Mouse (Mus musculus) lung, embryonic 16.5 days (tissue): Measurements from ENCODE around the gene Inha. TPM values are rescaled to one million over a fixed set of nuclear protein-coding genes. Genes with fewer than 3 reads are reported as not detected.

Experiments
- ATAC-seq: fragments of 200-750 bp; cut with Nextera tagmentation; 2 replicates; pipeline ENCODE4 v1.8.0; 2017; ENCODE audit warnings: low read depth, mild to moderate bottlenecking, moderate library complexity
- H3K27ac ChIP-seq: fragments of 300-500 bp; sonication (generic); 2 replicates; pipeline ENCODE4 v1.5.1; 2014; ENCODE audit warnings: mild to moderate bottlenecking, control low read depth, low read length
- H3K27me3 ChIP-seq: fragments of 300-500 bp; sonication (generic); 2 replicates; pipeline ENCODE4 v1.6.1; 2014; ENCODE audit warnings: low read depth, low read length, mixed read lengths; ENCODE audit not compliant: control insufficient read depth, insufficient read depth
- H3K36me3 ChIP-seq: fragments of 300-500 bp; sonication (generic); 2 replicates; pipeline ENCODE4 v1.6.1; 2014; ENCODE audit warnings: low read length; ENCODE audit not compliant: control insufficient read depth, insufficient read depth
- H3K4me1 ChIP-seq: fragments of 300-500 bp; sonication (generic); replicated peaks from 2 replicates; pipeline ENCODE4 v1.6.1; 2014; ENCODE audit warnings: low read length, mixed read lengths; ENCODE audit not compliant: control insufficient read depth, insufficient read depth
- H3K4me2 ChIP-seq: fragments of 300-500 bp; sonication (generic); 2 replicates; pipeline ENCODE4 v1.6.1; 2014; ENCODE audit warnings: low read depth, low read length, control low read depth
- H3K4me3 ChIP-seq: fragments of 300-500 bp; sonication (generic); 2 replicates; pipeline ENCODE4 v1.5.1; 2014; ENCODE audit warnings: mild to moderate bottlenecking, low read length, control low read depth
- H3K9ac ChIP-seq: fragments of 300-500 bp; sonication (generic); 2 replicates; pipeline ENCODE4 v1.6.1; 2014; ENCODE audit warnings: low read length, control low read depth
- H3K9me3 ChIP-seq: fragments of 300-500 bp; sonication (generic); 2 replicates; pipeline ENCODE4 v1.6.1; 2016; ENCODE audit warnings: low read length; ENCODE audit not compliant: control insufficient read depth
- WGBS: fragments of 180-500 bp; shearing (Covaris S2); extraction: QIAGEN DNeasy Blood & Tissue Kit; methylation state at CpG from one replicate; pipeline ENCODE4 v1.1.7; 2014; 5-methylcytosine and 5-hydroxymethylcytosine counted together
- polyA plus RNA-seq: library from polyadenylated mRNA; unstranded; fragments of >200 nt; fragmentation: Nextera tagmentation; extraction: Ambion mirVana; gene quantifications from 2 replicates; pipeline ENCODE4 v1.2.1, GENCODE M21; 2015

Inha gene
- polyA plus RNA-seq, 1 experiment from 2014 or later = 3.8 TPM

DNA sequence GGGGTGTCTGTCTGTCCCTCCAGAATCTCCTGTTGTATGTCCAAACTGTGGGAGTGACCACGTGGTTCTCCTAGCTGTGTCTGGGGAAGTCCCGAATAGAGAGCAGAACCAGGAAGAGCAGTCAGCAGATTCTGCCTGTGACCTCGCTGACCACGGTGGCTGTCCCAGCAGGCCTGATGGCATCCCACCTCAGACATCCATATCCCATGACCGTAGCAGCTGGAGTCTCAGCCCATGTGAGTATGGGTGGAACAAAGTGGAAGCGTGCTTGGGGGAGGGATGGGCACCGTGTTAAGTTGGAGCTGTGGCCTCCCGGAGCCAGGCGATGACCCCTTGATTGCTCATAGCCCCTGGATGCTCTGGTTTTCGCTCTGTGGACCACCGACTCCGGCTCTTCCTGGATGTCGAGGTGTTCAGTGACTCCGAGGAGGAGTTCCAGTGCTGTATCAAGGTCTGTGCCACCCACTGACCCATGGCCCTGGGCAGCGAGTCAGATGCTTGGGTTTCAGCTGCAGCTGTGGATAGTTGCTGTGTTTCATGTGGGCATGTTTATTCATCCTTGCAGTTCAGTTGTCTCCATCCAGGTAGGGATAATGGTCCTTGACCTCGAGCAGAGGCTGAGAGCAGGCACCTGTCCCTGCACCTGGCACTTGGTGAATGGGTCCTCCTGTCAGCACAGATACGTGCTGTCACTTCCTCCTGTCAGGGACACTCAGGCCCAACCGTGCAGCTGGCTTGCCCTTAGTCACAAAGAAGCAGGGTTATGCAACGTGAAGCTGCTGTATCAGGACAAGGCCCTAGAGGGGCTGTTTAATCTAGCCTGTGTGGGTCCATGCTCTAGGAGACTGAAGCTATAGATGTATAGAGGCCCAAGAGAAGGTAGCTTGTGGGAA is 25.6 kb downstream of the Inha start:
- ATAC-seq = no peak
- no peak overlapping the region for H3K27ac ChIP-seq

DNA sequence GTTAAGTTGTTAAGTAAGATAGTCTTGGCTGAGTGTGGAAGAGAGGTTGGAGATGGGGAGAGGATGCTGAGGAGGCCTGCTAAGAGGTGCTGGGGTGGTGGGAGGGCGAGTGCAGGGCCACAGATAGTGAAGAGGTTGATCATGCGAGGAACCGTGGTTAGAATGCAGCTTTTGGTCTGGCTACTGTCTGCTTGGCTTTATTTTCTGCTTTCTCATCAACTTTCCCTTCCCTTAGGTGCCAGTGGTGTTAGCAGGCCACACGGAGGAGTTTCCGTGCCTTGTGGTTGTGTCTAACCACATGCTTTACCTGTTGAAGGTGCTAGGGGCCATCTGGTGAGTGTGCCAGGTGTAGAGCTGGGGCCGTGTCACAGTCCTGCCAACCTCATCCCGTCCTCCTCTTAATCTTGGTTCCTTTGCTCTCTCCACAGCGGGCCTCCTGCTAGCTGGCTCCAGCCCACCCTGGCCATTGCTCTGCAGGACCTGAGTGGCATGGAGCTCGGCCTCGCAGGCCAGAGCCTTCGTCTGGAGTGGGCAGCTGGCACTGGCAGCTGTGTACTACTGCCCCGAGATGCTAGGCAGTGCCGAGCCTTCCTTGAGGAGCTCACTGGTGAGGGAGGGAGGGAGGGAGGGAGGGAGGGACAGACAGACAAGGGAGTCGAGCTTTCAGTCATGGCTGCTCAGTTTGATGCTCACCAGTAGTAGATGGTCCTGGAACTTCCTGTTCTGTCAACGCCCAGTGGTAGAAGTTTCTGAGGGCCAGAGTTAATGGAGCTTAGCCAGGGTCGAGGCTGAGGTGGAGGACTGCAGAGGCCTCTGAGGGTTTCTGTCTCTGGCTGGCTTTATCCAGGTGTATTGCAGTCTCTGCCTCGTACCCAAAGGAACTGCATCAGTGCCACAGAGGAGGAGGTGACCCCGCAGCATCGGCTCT is 26.7 kb downstream of the Inha start:
- Histone ChIP-seq H3K9ac (no peak overlapping the region), H3K27me3 (no peaks in the 10 kb centered on the region), H3K36me3 (peaks cover 24% of the 10 kb centered on the region), H3K27ac (no peak overlapping the region), H3K4me1 (no peaks in the 10 kb centered on the region), H3K4me3 (no peak overlapping the region), H3K4me2 (no peak overlapping the region), H3K9me3 (no peaks in the 10 kb centered on the region)
- ATAC-seq = no peak
- 89% methylated on average over 19 of the region's 19 CpGs for WGBS

More for the DNA sequence above, 25.6 kb downstream of the Inha start:
- Histone ChIP-seq H3K4me3 (no peak overlapping the region), H3K4me2 (no peak overlapping the region), H3K36me3 (peaks cover 24% of the 10 kb centered on the region), H3K9me3 (no peaks in the 10 kb centered on the region), H3K4me1 (no peaks in the 10 kb centered on the region), H3K9ac (no peak overlapping the region), H3K27me3 (no peaks in the 10 kb centered on the region)
- 87% methylated on average over 19 of the region's 19 CpGs for WGBS

DNA sequence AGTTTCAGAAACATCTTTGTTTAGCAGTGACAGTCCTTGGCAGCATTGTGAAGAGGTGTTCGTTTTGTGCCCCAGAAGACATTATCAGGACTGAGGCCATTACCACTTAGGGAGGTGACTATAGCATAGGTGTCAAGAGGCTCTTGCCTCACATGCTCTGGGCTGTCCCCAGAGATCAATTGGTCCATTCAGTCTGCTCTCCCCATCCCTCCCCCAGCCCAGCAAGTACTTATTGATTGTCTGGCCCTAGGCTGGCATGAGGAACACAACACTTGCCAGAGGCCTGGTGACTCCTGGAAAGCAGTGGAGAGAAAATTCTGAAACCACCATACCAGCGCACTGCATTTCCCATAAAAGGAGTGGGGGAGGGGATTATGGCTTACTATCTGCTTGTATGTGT is 30.7 kb downstream of the Inha start:
- WGBS = 76% methylated on average over 2 of the region's 2 CpGs
- Histone ChIP-seq H3K27me3 (no peaks in the 10 kb centered on the region), H3K9me3 (no peaks in the 10 kb centered on the region), H3K9ac (no peak overlapping the region), H3K27ac (no peak overlapping the region), H3K4me2 (no peak overlapping the region), H3K36me3 (peaks cover 22% of the 10 kb centered on the region), H3K4me1 (no peaks in the 10 kb centered on the region), H3K4me3 (no peak overlapping the region)
- ATAC-seq = no peak

DNA sequence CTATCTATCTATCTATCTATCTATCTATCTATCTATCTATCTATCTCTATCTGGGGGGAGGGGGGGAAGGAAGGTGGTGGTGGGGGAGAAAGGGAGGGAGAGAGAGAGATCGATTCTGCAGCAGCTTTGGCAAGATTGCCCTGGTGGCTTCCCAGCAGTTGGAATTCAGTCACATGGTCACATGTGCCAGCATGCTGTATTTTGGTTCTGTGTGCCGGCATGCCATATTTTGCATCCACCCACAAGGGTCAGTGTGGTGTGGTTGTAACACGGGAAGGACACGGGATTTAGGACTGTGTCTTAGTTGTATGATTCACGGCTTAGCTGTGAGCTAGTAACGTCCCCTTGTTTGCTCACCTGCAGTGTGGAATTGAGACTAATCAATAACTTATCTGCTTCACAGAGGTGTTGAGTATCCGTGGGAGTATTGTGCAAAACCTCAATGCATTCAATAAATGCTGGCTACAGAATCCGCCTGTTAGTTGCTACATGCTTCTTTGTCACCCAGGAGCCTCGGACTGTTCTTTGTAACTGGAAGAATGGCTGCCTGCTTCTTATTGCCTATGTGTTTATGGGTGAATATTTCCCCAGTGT is 31.8 kb downstream of the Inha start:
- Histone ChIP-seq H3K36me3 (peaks cover 19% of the 10 kb centered on the region), H3K9me3 (no peaks in the 10 kb centered on the region), H3K4me3 (no peak overlapping the region), H3K27ac (no peak overlapping the region), H3K4me1 (no peaks in the 10 kb centered on the region), H3K9ac (no peak overlapping the region), H3K27me3 (no peaks in the 10 kb centered on the region), H3K4me2 (no peak overlapping the region)
- WGBS = 74% methylated on average over 9 of the region's 9 CpGs
- ATAC-seq = no peak

DNA sequence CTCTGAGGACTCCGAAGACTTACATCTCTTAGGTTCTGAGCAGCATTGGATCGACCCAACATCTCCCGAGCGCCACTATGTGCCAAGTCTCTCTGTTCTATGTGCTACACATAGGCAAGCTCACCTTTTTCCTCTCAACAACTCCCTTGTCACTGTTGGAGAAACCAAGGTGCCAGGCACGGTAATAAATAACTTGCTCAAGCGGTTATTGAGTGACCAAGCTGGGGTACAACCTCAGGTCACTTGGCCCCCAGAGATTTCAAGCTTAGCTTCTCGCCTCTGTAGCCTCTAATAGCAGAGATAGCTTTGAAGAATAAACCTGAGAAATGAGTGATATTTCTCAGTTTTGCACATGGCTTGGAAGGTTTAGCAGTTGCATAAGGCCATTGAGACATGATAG is 34.6 kb downstream of the Inha start:
- 90% methylated on average over 7 of the region's 7 CpGs for WGBS

DNA sequence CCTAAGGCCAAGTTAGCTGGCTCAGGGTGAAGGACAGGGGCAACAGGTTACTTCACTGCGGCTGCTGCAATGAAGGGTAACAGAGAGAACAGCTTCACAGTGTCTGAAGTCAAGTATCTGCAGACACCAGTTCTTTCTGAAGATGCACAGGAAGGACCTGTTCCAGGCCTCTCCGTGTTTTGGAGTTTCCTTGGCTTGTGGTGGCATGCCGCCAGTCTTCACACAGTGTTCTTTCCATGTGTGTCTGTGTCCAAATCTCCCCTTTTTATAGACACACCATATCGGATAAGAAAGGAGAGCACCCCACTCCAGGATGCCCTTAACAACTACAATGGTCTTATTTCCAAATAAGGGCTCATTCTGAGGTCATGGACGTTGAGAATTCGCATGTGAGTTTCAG is 37.5 kb downstream of the Inha start:
- Histone ChIP-seq H3K4me3 (no peak overlapping the region), H3K36me3 (no peaks in the 10 kb centered on the region), H3K9ac (no peak overlapping the region), H3K27ac (no peak overlapping the region), H3K4me2 (no peak overlapping the region), H3K27me3 (no peaks in the 10 kb centered on the region; the same call in 1 of the 2 replicates), H3K4me1 (peaks cover 8% of the 10 kb centered on the region; the same call in 1 of the 2 replicates), H3K9me3 (no peaks in the 10 kb centered on the region)
- 84% methylated on average over 6 of the region's 6 CpGs for WGBS
- no peak for ATAC-seq

More for the DNA sequence above, 34.6 kb downstream of the Inha start:
- no peak overlapping the region for H3K27ac ChIP-seq
- H3K9me3 ChIP-seq = no peaks in the 10 kb centered on the region
- H3K4me1 ChIP-seq = peaks cover 4% of the 10 kb centered on the region; the same call in 1 of the 2 replicates
- H3K36me3 ChIP-seq = peaks cover under 1% of the 10 kb centered on the region; the same call in 1 of the 2 replicates
- H3K4me3 ChIP-seq = no peak overlapping the region
- no peak for ATAC-seq
- no peaks in the 10 kb centered on the region; the same call in 1 of the 2 replicates for H3K27me3 ChIP-seq
- H3K9ac ChIP-seq = no peak overlapping the region
- no peak overlapping the region for H3K4me2 ChIP-seq

DNA sequence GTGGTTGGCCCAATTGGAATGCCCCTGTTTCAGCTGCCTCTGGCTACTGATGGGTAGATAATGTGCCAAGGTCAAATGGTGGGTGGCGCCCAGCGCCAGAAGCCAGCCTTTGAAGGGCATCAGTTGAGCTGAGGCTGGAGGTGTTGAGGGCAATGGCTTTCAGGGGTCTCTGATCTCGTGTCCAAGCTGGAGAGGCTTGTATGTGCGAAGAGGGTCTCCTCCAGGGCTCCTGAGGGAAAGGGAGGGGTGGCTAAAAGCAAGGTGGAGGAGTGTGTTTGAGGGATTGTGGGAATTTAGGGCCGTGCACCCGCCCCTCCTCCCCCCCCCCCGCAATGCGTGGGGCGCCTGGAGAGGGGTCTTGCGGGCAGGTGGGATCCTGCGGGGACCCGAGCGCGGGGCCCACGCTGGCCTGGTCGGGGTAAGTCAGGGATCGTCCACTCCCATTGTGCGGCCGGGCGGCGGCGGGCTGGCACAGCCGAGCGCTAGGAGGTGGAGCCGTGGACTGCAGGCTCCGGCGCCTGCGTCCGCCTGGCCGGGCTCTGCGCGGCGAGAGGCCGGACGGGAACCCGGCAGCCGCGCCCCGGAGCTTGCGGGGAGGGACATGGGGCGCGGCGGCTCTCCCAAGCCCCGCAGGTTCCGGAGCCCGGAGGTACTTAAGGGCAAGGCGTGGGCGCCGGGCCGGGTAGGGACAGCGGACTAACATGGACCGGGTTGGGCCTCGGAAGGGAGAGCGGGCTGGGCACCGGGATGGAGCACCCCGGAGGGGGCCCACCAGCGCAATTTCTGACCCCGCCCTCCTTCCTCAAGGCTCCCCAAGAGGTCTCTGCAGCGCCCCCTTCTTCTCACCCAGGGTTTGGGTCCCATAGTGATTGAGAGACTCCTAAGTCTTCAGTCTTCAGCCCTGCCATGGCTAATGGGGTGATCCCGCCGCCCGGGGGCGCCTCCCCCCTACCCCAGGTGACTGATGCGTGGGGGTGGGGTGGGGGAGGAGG is 39.4 kb downstream of the Inha start, which contains the start of gene Slc4a3:
Gene Slc4a3 (plus strand): TSS at position 302 of the 992 bp plus-strand sequence.
- Histone ChIP-seq H3K27ac (peak within 1 kb of the TSS; percentile 29), H3K27me3 (no peaks in the 10 kb centered on the region; the same call in 1 of the 2 replicates), H3K36me3 (peaks cover 2% of the 10 kb centered on the region; the same call in 1 of the 2 replicates), H3K9ac (peak within 1 kb of the TSS; percentile 87), H3K9me3 (no peaks in the 10 kb centered on the region), H3K4me1 (peaks cover 8% of the 10 kb centered on the region; the same call in 1 of the 2 replicates), H3K4me2 (peak within 1 kb of the TSS; percentile 86), H3K4me3 (peak within 1 kb of the TSS; percentile 75)
- WGBS = 2% methylated on average over 39 of the region's 64 CpGs
- peak; percentile 92 for ATAC-seq

DNA sequence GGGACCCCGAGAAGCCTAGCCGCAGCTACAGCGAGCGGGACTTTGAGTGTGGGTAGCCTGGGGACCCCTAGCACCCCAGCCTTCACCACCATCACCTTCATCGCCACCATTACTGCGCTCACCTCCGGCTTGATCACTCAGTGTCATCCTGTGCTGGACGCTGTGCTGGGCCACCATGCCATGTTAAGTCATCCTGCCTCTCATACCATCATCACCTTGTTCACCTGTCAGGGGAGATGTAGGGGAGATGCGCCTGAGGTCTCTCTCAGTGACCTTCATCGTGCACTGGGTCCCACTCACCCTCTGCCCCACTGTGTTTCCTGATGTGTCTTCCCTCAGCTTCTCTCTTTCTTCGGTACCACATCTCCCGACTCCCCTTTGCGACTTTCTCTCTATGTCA is 40.5 kb downstream of the Inha start:
- Histone ChIP-seq H3K4me2 (no peak overlapping the region), H3K9ac (no peak overlapping the region)
- WGBS = 92% methylated on average over 13 of the region's 13 CpGs

More for the DNA sequence above, 40.5 kb downstream of the Inha start:
- no peaks in the 10 kb centered on the region; the same call in 1 of the 2 replicates for H3K27me3 ChIP-seq
- peaks cover 2% of the 10 kb centered on the region; the same call in 1 of the 2 replicates for H3K36me3 ChIP-seq
- H3K4me3 ChIP-seq = no peak overlapping the region
- peaks cover 8% of the 10 kb centered on the region; the same call in 1 of the 2 replicates for H3K4me1 ChIP-seq
- H3K27ac ChIP-seq = no peak overlapping the region
- no peak for ATAC-seq
- no peaks in the 10 kb centered on the region for H3K9me3 ChIP-seq
